Mouse (Mus musculus): ENCODE results near the gene Gjb5. TPM values are rescaled to one million over a fixed set of nuclear protein-coding genes. Genes with fewer than 3 reads are reported as not detected.

Gene Gjb5
- polyA plus RNA-seq, 1 experiment = 0.98 TPM

GRCm38 (mm10) chr4:127315753-127316152 lies 42.2 kb downstream of the Gjb5 start:
- WGBS = 85% methylated on average over 8 of the region's 8 CpGs
- DNase-seq (ENCODE audit: low read depth, low spot score) = no peak

DNA sequence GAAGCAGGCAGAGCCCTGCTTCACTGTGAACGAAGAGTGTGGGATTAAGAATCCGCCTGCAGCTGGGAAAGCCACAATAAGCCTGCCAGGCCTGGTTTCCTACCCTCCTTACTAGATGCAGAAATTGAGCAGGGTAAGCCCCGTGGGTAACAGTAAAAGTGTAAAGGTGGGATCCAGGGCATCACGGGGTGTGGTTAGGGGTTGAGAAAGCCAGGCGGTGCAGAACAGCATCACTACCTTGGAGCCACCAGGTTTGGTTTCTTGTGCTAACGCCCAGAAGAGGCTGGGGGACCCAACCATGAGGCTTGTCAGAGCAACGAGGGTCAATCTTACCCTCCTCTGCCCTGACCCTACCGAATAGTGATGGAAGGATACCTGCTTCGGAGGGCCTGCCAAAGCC lies 43.4 kb downstream of the Gjb5 start:
- 66% methylated on average over 9 of the region's 9 CpGs for WGBS
- DNase-seq (ENCODE audit: low read depth, low spot score) = no peak

GRCm38 (mm10) chr4:127313861-127314260 lies 44.1 kb downstream of the Gjb5 start, which contains the start of gene Gja4:
Gene Gja4 (minus strand): TSS chr4:127314039.
- DNase-seq (ENCODE audit: low read depth, low spot score) = no peak
- 1% methylated on average over 25 of the region's 25 CpGs for WGBS

DNA sequence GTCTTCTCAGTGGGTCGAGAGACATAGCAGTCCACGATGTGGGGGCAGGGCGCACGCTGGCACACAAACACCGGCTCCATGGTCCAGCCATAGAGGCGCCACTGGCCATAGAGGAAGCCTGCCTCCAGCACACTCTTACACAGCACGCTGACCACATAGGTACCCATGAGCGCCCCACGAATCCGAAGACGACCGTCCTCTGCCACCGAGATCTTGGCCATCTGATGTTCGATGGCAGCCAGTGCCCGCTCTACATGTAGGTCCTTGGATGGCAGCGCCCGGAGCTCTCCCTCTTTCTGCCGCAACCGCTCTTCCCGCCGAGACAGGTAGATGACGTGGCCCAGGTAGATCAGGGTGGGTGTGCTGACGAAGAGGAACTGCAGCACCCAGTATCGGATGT lies 45.6 kb downstream of the Gjb5 start:
- 63% methylated on average over 24 of the region's 24 CpGs for WGBS
- DNase-seq (ENCODE audit: low read depth, low spot score) = no peak

DNA sequence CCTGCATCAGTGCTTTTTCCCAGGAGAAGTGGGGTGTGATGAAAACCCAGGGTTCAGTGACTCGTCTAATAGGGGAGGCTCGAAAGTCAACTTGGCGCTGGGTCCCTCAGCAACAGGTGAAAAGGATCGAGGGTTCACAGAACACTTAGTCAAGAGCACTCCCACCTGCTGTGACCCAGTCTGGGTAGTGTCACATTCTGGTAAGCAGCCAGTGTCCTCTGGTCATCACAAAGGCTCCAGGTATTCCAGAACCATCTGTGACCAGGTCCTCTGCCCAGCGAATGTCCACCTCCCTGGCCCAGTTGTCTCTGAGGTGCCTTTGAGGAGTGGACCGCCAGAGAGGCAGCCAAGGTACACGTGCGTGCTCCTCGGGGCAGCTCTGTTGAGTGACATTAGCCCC lies 46.4 kb downstream of the Gjb5 start:
- 59% methylated on average over 9 of the region's 9 CpGs for WGBS
- no peak for DNase-seq (ENCODE audit: low read depth, low spot score)

DNA sequence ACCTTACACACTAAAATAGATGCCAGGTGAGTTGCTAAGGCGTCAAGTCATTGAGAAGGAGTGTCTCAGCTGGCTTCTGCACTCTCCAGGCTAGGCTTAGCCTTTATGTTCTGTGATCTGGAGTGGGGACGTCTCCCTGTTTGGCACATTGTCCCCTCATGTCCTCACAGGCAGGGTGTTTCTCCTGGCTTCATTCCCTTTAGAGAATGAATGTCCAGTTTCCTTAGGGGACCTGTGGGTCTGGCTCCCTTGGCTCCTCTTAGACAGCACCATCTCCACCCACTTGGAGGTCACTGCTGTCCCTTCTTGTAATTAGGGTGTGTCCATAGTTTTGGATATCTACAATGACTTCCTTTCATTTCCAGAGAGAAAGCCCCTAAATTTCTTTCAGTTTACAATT lies 51.1 kb downstream of the Gjb5 start:
- DNase-seq (ENCODE audit: low read depth, low spot score) = no peak
- 36% methylated on average over 2 of the region's 2 CpGs for WGBS

Other genes with a start within 250 kb of the Gjb5 start
- gene Tmem35b, start 234.5 kb downstream of the Gjb5 start, polyA plus RNA-seq (2012; rRNA removed) = 14.8 and 16.4 TPM in 2 replicates
- gene Dlgap3, start 189.0 kb downstream of the Gjb5 start, polyA plus RNA-seq (2012; rRNA removed) = 0.22 and 0.32 TPM in 2 replicates
- gene Smim12, start 114.4 kb downstream of the Gjb5 start, polyA plus RNA-seq (2012; rRNA removed) = 19.0 and 19.7 TPM in 2 replicates
- gene Gja4, start 44.1 kb downstream of the Gjb5 start, polyA plus RNA-seq (2012; rRNA removed) = 7.7 and 9.1 TPM in 2 replicates
- 32.8 and 37.9 TPM in 2 replicates for gene Gjb3, start 27.3 kb downstream of the Gjb5 start, polyA plus RNA-seq (2012; rRNA removed)
- gene Gjb4, start 4.1 kb downstream of the Gjb5 start, polyA plus RNA-seq (2012; rRNA removed) = 0.58 and 1.0 TPM in 2 replicates